Mouse (Mus musculus): Measurements from ENCODE around the gene Smarcd1.

- TF ChIP-seq CTCF (IDR thresholded peaks at IDR 0.05; ENCODE audit: extremely low read depth, insufficient read depth, insufficient read length, insufficient replicate concordance) (no peak), POLR2A (IDR thresholded peaks at IDR 0.05; ENCODE audit: low read depth, low read length) (no peak)
Observed at GRCm38 (mm10) chr15:99729056-99729783, 27.3 kb downstream of the Smarcd1 start.

All from spleen, adult 2 months (tissue).